Mouse (Mus musculus): Measurements from ENCODE around the gene Moxd1. TPM values are rescaled to one million over a fixed set of nuclear protein-coding genes. Genes with fewer than 3 reads are reported as not detected.
A peak's percentile ranks its signal among the peaks of the same experiment; 100 is the strongest.

The Moxd1 gene
- polyA plus RNA-seq (2014; fragmentation: Nextera tagmentation; extraction: Ambion mirVana) = 1.7 and 2.1 TPM in 2 replicates

- peak within 1 kb of the TSS; percentile 56 for H3K9ac ChIP-seq (ENCODE audit: low read length)
- H3K4me1 ChIP-seq (ENCODE audit: control insufficient read depth, insufficient read depth, low read length) = peaks cover 10% of the 10 kb centered on the region
- ATAC-seq (peak; percentile 79), DNase-seq (ENCODE audit: low spot score) (peak; percentile 33)
- no peaks in the 10 kb centered on the region for H3K9me3 ChIP-seq (replicated peaks; ENCODE audit: control insufficient read depth, low read length)
- peak within 1 kb of the TSS; percentile 43 for H3K4me3 ChIP-seq (ENCODE audit: low read depth, low read length)
- peaks cover 26% of the 10 kb centered on the region for H3K27me3 ChIP-seq (replicated peaks; ENCODE audit: control insufficient read depth, insufficient read depth, low read length)
- no peak within 1 kb of the TSS for H3K27ac ChIP-seq (ENCODE audit: low read depth, low read length)
- H3K4me2 ChIP-seq (ENCODE audit: low read length) = peak within 1 kb of the TSS; percentile 87
- no peaks in the 10 kb centered on the region for H3K36me3 ChIP-seq (ENCODE audit: control insufficient read depth, insufficient read depth, low read length)
- WGBS = 2% methylated on average over 51 of the region's 56 CpGs
Measured at GRCm38 (mm10) chr10:24223449-24224143, at the start of gene Moxd1. TSS of gene Moxd1 (plus strand) at chr10:24223517.

- peaks cover 25% of the 10 kb centered on the region for H3K36me3 ChIP-seq (ENCODE audit: control insufficient read depth, insufficient read depth, low read length)
- H3K4me1 ChIP-seq (ENCODE audit: control insufficient read depth, insufficient read depth, low read length) = no peaks in the 10 kb centered on the region
- H3K9ac ChIP-seq (ENCODE audit: low read length) = no peak overlapping the region
- H3K4me3 ChIP-seq (ENCODE audit: low read depth, low read length) = no peak overlapping the region
- WGBS = 76% methylated on average over 7 of the region's 7 CpGs
- H3K9me3 ChIP-seq (replicated peaks; ENCODE audit: control insufficient read depth, low read length) = no peaks in the 10 kb centered on the region
- DNase-seq (ENCODE audit: low spot score) (no peak), ATAC-seq (no peak)
- H3K27ac ChIP-seq (ENCODE audit: low read depth, low read length) = no peak overlapping the region
- H3K27me3 ChIP-seq (replicated peaks; ENCODE audit: control insufficient read depth, insufficient read depth, low read length) = no peaks in the 10 kb centered on the region
- no peak overlapping the region for H3K4me2 ChIP-seq (ENCODE audit: low read length)
Measured at GRCm38 (mm10) chr10:24190392-24190791, 32.9 kb upstream of the Moxd1 start.

DNA sequence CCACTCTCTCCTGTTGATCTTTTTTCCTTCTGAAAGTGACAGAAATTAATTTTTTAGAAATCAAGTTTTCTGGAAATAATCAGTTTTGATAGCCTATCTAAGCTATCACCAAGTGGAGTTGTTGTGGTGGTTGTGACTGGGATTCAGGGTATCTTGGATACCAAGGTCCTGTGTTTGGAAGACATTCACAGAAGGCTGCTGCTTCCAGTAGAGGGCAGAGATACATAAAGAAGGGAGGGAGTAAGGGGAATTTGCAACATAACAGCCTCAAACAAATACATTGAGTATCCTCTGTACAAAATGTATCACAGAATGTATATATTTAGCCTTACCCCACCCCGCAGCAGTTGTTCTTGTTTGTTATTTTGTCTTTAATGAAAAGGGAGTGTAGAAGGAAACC lies 31.3 kb upstream of the Moxd1 start:
- DNase-seq (ENCODE audit: low spot score) (peak; percentile 55), ATAC-seq (no peak; the same call in 1 of the 2 replicates)
- WGBS = 78% methylated on average over 1 of the region's 1 CpGs
- no peak overlapping the region for H3K4me3 ChIP-seq (ENCODE audit: low read depth, low read length)
- no peak overlapping the region for H3K27ac ChIP-seq (ENCODE audit: low read depth, low read length)
- H3K9me3 ChIP-seq (replicated peaks; ENCODE audit: control insufficient read depth, low read length) = no peaks in the 10 kb centered on the region
- H3K4me1 ChIP-seq (ENCODE audit: control insufficient read depth, insufficient read depth, low read length) = no peaks in the 10 kb centered on the region
- H3K9ac ChIP-seq (ENCODE audit: low read length) = no peak overlapping the region
- no peak overlapping the region for H3K4me2 ChIP-seq (ENCODE audit: low read length)
- H3K27me3 ChIP-seq (replicated peaks; ENCODE audit: control insufficient read depth, insufficient read depth, low read length) = no peaks in the 10 kb centered on the region
- H3K36me3 ChIP-seq (ENCODE audit: control insufficient read depth, insufficient read depth, low read length) = peaks cover 14% of the 10 kb centered on the region

GRCm38 (mm10) chr10:24199303-24199702 lies 24.0 kb upstream of the Moxd1 start:
- 64% methylated on average over 12 of the region's 12 CpGs for WGBS
- ATAC-seq (no peak), DNase-seq (ENCODE audit: low spot score) (no peak)
- Histone ChIP-seq H3K4me1 (ENCODE audit: control insufficient read depth, insufficient read depth, low read length) (no peaks in the 10 kb centered on the region), H3K27me3 (replicated peaks; ENCODE audit: control insufficient read depth, insufficient read depth, low read length) (no peaks in the 10 kb centered on the region), H3K4me3 (ENCODE audit: low read depth, low read length) (no peak overlapping the region), H3K9ac (ENCODE audit: low read length) (no peak overlapping the region), H3K27ac (ENCODE audit: low read depth, low read length) (no peak overlapping the region), H3K36me3 (ENCODE audit: control insufficient read depth, insufficient read depth, low read length) (no peaks in the 10 kb centered on the region), H3K4me2 (ENCODE audit: low read length) (no peak overlapping the region), H3K9me3 (replicated peaks; ENCODE audit: control insufficient read depth, low read length) (no peaks in the 10 kb centered on the region)

DNA sequence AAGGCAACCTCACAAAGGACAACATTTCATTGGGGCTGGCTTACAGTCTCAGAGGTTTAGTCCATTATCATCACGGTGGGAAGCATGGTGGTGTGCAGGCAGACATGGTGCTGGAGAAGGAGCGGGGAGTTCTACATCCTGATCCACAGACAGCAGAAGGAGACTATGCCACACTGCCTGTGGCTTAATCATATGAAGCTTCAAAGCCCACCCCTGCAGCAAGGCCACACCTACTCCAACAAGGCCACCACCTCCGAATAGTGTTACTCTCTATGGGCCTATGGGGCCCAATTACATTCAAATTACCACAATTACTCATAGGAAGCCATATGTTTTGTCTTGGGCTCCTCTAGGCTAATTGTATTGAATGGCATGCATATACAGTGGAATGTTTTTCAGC lies 23.2 kb upstream of the Moxd1 start:
- no peaks in the 10 kb centered on the region for H3K4me1 ChIP-seq (ENCODE audit: control insufficient read depth, insufficient read depth, low read length)
- ATAC-seq (no peak), DNase-seq (ENCODE audit: low spot score) (no peak)
- H3K9me3 ChIP-seq (replicated peaks; ENCODE audit: control insufficient read depth, low read length) = no peaks in the 10 kb centered on the region
- 73% methylated on average over 3 of the region's 3 CpGs for WGBS
- no peak overlapping the region for H3K4me3 ChIP-seq (ENCODE audit: low read depth, low read length)
- H3K9ac ChIP-seq (ENCODE audit: low read length) = no peak overlapping the region
- H3K4me2 ChIP-seq (ENCODE audit: low read length) = no peak overlapping the region
- no peak overlapping the region for H3K27ac ChIP-seq (ENCODE audit: low read depth, low read length)
- no peaks in the 10 kb centered on the region for H3K27me3 ChIP-seq (replicated peaks; ENCODE audit: control insufficient read depth, insufficient read depth, low read length)
- no peaks in the 10 kb centered on the region for H3K36me3 ChIP-seq (ENCODE audit: control insufficient read depth, insufficient read depth, low read length)

- DNase-seq (ENCODE audit: low spot score) = no peak
Measured at GRCm38 (mm10) chr10:24210075-24210474, 13.2 kb upstream of the Moxd1 start.

DNA sequence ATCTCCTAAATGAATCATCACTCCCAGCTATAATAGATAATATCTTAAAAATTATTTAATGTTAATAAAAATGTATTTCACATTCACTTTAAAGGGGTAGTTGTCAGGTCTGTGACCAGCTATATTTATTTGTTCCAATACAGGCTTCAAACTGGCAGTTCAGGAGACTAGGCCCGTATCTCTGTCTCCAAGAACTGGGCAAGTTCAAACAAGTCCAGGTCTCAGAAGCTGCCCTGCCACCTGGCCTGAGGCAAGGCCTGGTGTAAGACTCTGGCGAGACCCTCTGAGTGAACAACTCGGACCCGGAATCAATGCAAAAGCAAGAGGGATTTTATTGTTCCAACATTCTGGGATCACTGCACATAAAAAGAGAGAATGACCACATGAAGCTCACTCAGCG lies 10.0 kb upstream of the Moxd1 start:
- no peak overlapping the region for H3K4me3 ChIP-seq (ENCODE audit: low read depth, low read length)
- no peak for ATAC-seq
- WGBS = 73% methylated on average over 5 of the region's 5 CpGs

More at GRCm38 (mm10) chr10:24210075-24210474, 13.2 kb upstream of the Moxd1 start:
- H3K4me1 ChIP-seq (ENCODE audit: control insufficient read depth, insufficient read depth, low read length) = 0 out of 2 replicates have a peak, but pooled peaks cover 3% of the 10 kb centered on the region
- H3K9ac ChIP-seq (ENCODE audit: low read length) = no peak overlapping the region
- no peaks in the 10 kb centered on the region for H3K36me3 ChIP-seq (ENCODE audit: control insufficient read depth, insufficient read depth, low read length)
- no peak for ATAC-seq
- no peak overlapping the region for H3K27ac ChIP-seq (ENCODE audit: low read depth, low read length)
- 87% methylated on average over 6 of the region's 6 CpGs for WGBS
- no peak overlapping the region for H3K4me2 ChIP-seq (ENCODE audit: low read length)
- no peaks in the 10 kb centered on the region for H3K9me3 ChIP-seq (replicated peaks; ENCODE audit: control insufficient read depth, low read length)
- no peak overlapping the region for H3K4me3 ChIP-seq (ENCODE audit: low read depth, low read length)
- no peaks in the 10 kb centered on the region for H3K27me3 ChIP-seq (replicated peaks; ENCODE audit: control insufficient read depth, insufficient read depth, low read length)

DNA sequence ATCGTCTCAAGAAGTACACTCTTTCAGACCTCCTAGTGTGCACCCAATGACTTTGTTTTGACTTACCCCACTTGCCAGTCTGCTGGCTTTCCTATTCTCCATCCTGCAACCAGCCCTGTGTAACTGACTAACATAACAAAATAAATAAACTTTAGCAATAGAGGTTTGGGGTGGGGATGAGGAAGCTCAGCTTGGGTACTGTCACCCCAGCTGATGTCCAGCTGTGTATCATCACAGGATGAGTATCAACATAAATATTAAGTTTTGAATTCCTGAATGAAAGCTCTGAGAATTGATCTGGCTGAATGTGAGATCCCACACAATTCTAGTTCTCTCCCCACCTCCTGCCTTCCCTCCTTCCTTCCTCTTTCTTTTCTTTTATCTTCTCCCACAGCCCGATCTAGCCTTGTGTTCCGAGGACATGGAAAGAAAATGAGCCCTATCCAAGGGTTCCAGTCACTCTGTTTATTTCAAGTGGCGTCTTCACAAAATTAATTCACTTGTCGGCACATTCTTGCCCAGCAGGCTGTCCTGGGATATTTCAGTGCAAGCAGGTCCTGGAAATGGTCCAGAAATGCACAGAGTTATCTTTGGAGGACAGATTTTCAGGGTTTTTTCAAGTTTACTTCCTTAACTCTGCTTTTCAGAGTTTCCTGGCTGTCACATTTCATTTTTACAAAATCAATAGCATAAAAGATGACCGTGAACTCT lies 5.6 kb upstream of the Moxd1 start:
- DNase-seq (ENCODE audit: low spot score) (no peak), ATAC-seq (no peak)
- Histone ChIP-seq H3K27ac (ENCODE audit: low read depth, low read length) (no peak overlapping the region), H3K4me3 (ENCODE audit: low read depth, low read length) (no peak overlapping the region), H3K4me2 (ENCODE audit: low read length) (no peak overlapping the region), H3K9ac (ENCODE audit: low read length) (no peak overlapping the region), H3K27me3 (replicated peaks; ENCODE audit: control insufficient read depth, insufficient read depth, low read length) (peaks cover 8% of the 10 kb centered on the region; the same call in 1 of the 2 replicates), H3K9me3 (replicated peaks; ENCODE audit: control insufficient read depth, low read length) (no peaks in the 10 kb centered on the region), H3K36me3 (ENCODE audit: control insufficient read depth, insufficient read depth, low read length) (no peaks in the 10 kb centered on the region), H3K4me1 (ENCODE audit: control insufficient read depth, insufficient read depth, low read length) (no peaks in the 10 kb centered on the region)
- WGBS = 63% methylated on average over 6 of the region's 6 CpGs

More for the DNA sequence above, 10.0 kb upstream of the Moxd1 start:
- Histone ChIP-seq H3K9ac (ENCODE audit: low read length) (no peak overlapping the region), H3K4me1 (ENCODE audit: control insufficient read depth, insufficient read depth, low read length) (0 out of 2 replicates have a peak, but pooled peaks cover 3% of the 10 kb centered on the region), H3K9me3 (replicated peaks; ENCODE audit: control insufficient read depth, low read length) (no peaks in the 10 kb centered on the region), H3K27me3 (replicated peaks; ENCODE audit: control insufficient read depth, insufficient read depth, low read length) (no peaks in the 10 kb centered on the region), H3K4me2 (ENCODE audit: low read length) (no peak overlapping the region), H3K36me3 (ENCODE audit: control insufficient read depth, insufficient read depth, low read length) (no peaks in the 10 kb centered on the region), H3K27ac (ENCODE audit: low read depth, low read length) (no peak overlapping the region)
- no peak for DNase-seq (ENCODE audit: low spot score)

DNA sequence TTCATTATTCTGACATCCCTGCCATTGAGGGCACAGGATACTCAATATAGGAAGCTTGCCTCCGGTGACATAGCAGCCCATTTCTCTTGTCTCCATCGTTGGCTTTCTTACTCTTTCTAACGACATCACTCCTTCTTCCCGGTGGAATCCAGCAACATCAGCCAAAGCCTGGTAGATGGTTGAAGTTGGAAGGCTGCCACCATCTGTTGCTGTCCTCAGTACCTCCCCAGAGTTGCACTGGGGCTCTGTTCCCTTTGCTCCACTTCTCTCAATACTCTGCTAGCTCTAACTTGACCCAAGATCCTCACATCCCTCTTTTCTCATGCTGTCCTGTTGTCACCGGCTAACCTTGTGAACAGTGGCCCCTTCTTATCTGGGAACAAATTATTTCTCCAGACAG lies 2.4 kb upstream of the Moxd1 start:
- Histone ChIP-seq H3K36me3 (ENCODE audit: control insufficient read depth, insufficient read depth, low read length) (no peaks in the 10 kb centered on the region), H3K4me1 (ENCODE audit: control insufficient read depth, insufficient read depth, low read length) (peaks cover 6% of the 10 kb centered on the region), H3K9me3 (replicated peaks; ENCODE audit: control insufficient read depth, low read length) (no peaks in the 10 kb centered on the region), H3K4me2 (ENCODE audit: low read length) (no peak overlapping the region), H3K27ac (ENCODE audit: low read depth, low read length) (no peak overlapping the region), H3K27me3 (replicated peaks; ENCODE audit: control insufficient read depth, insufficient read depth, low read length) (peaks cover 26% of the 10 kb centered on the region), H3K9ac (ENCODE audit: low read length) (no peak overlapping the region), H3K4me3 (ENCODE audit: low read depth, low read length) (no peak overlapping the region)
- ATAC-seq (no peak), DNase-seq (ENCODE audit: low spot score) (no peak)
- WGBS = 77% methylated on average over 5 of the region's 5 CpGs

Measured in forebrain, embryonic 14.5 days (tissue).